Mouse (Mus musculus) embryonic facial prominence, embryonic 12.5 days (tissue): ENCODE results near the gene Asic2. TPM values are rescaled to one million over a fixed set of nuclear protein-coding genes. Genes with fewer than 3 reads are reported as not detected.

Experiments
- ATAC-seq: fragments of 200-750 bp; cut with Nextera tagmentation; 2 replicates; pipeline ENCODE4 v1.8.0; 2017; ENCODE audit not compliant: insufficient number of reproducible peaks, insufficient read depth, low FRiP score, low TSS enrichment
- H3K27ac ChIP-seq: fragments of 300-500 bp; sonication (generic); 2 replicates; pipeline ENCODE4 v1.5.1; 2016; ENCODE audit warnings: mild to moderate bottlenecking
- H3K27me3 ChIP-seq: fragments of 300-500 bp; sonication (generic); 2 replicates; pipeline ENCODE4 v1.6.1; 2016; ENCODE audit warnings: mild to moderate bottlenecking, moderate library complexity
- H3K36me3 ChIP-seq: fragments of 300-500 bp; sonication (generic); 2 replicates; pipeline ENCODE4 v1.6.1; 2016; ENCODE audit warnings: mild to moderate bottlenecking
- H3K4me1 ChIP-seq: fragments of 300-500 bp; sonication (generic); 2 replicates; pipeline ENCODE4 v1.6.1; 2016
- H3K4me2 ChIP-seq: fragments of 300-500 bp; sonication (generic); replicated peaks from 2 replicates; pipeline ENCODE4 v1.6.1; 2016; ENCODE audit warnings: mild to moderate bottlenecking, moderate library complexity
- H3K4me3 ChIP-seq: fragments of 300-500 bp; sonication (generic); 2 replicates; pipeline ENCODE4 v1.5.1; 2016; ENCODE audit warnings: mild to moderate bottlenecking
- H3K9ac ChIP-seq: fragments of 300-500 bp; sonication (generic); 2 replicates; pipeline ENCODE4 v1.6.1; 2016; ENCODE audit warnings: mild to moderate bottlenecking, moderate library complexity
- H3K9me3 ChIP-seq: fragments of 300-500 bp; sonication (generic); 2 replicates; pipeline ENCODE4 v1.6.1; 2016; ENCODE audit warnings: mild to moderate bottlenecking, moderate library complexity
- WGBS: fragments of 180-500 bp; shearing (Covaris S2); methylation state at CpG from one replicate; pipeline ENCODE4 v1.1.7; 2016; 5-methylcytosine and 5-hydroxymethylcytosine counted together
- polyA plus RNA-seq: library from polyadenylated mRNA; unstranded; fragments of >200 nt; fragmentation: Nextera tagmentation; extraction: Ambion mirVana; gene quantifications from 2 replicates; pipeline ENCODE4 v1.2.1, GENCODE M21; 2016

Gene Asic2
- polyA plus RNA-seq, 1 experiment from 2014 or later = 1.3 TPM

- WGBS = 91% methylated on average over 2 of the region's 2 CpGs
- H3K9ac ChIP-seq = no peak overlapping the region
- no peaks in the 10 kb centered on the region for H3K27me3 ChIP-seq
- no peaks in the 10 kb centered on the region for H3K4me1 ChIP-seq
- no peak overlapping the region for H3K27ac ChIP-seq
- H3K4me3 ChIP-seq = no peak overlapping the region
- no peaks in the 10 kb centered on the region for H3K9me3 ChIP-seq
- H3K36me3 ChIP-seq = no peaks in the 10 kb centered on the region
- H3K4me2 ChIP-seq = no peak overlapping the region
- no peak for ATAC-seq
These were observed 562.3 kb downstream of the Asic2 start for GRCm38 (mm10) chr11:81405951-81406350.

GRCm38 (mm10) chr11:81402263-81402662, 566.0 kb downstream of the Asic2 start:
- no peaks in the 10 kb centered on the region for H3K4me1 ChIP-seq
- no peak overlapping the region for H3K4me2 ChIP-seq
- WGBS = 87% methylated on average over 8 of the region's 8 CpGs
- H3K27ac ChIP-seq = no peak overlapping the region
- no peaks in the 10 kb centered on the region for H3K36me3 ChIP-seq
- no peaks in the 10 kb centered on the region for H3K27me3 ChIP-seq
- ATAC-seq = no peak
- H3K9me3 ChIP-seq = no peaks in the 10 kb centered on the region
- no peak overlapping the region for H3K4me3 ChIP-seq
- H3K9ac ChIP-seq = no peak overlapping the region

DNA sequence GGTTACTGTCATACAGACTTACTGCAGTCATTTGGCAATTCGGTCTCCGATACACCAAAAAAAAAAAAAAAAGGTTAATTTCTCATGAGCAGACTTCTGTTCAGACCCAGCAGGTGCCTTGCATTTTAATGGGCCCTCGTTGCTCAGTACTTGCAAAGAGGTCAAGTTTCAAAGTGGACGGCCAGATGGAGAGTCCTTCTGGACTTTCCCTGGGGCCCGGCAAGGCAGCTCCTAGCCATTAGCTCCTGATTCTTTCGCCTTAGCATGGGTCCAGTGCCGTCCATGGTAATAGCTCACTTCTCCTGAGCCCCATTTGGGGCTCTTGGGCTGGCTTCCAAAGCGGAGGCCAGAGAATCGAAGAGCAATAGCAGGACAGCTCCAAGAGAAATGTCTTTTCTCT, 575.4 kb downstream of the Asic2 start:
- 53% methylated on average over 9 of the region's 9 CpGs for WGBS
- no peaks in the 10 kb centered on the region for H3K4me1 ChIP-seq
- ATAC-seq = no peak
- no peaks in the 10 kb centered on the region for H3K9me3 ChIP-seq
- no peak overlapping the region for H3K27ac ChIP-seq
- H3K4me3 ChIP-seq = no peak overlapping the region
- H3K4me2 ChIP-seq = no peak overlapping the region
- no peaks in the 10 kb centered on the region for H3K27me3 ChIP-seq
- no peak overlapping the region for H3K9ac ChIP-seq
- H3K36me3 ChIP-seq = no peaks in the 10 kb centered on the region

DNA sequence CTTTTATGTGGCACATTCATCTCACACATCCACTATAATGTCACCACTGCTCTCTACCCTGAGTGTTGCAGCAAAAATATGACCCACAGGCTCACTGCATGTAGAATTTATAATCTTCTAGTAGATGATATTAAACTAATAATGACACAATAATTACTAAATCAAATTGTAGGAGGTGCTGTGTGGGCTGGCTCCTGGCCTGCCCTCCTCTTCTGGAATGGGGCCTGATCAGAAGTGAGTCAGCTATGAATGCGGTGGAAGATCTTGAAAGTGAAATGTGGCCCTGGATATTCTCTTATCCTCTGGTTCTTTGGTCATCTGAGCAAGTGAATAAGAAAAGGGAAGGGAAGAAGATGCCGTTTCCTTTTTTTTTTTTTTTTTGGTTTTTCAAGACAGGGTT, 582.1 kb downstream of the Asic2 start:
- no peaks in the 10 kb centered on the region for H3K4me1 ChIP-seq
- no peak overlapping the region for H3K9ac ChIP-seq
- no peaks in the 10 kb centered on the region for H3K36me3 ChIP-seq
- 85% methylated on average over 2 of the region's 2 CpGs for WGBS
- no peak overlapping the region for H3K4me3 ChIP-seq
- no peak overlapping the region for H3K4me2 ChIP-seq
- no peaks in the 10 kb centered on the region for H3K27me3 ChIP-seq
- no peak for ATAC-seq
- H3K27ac ChIP-seq = no peak overlapping the region
- H3K9me3 ChIP-seq = no peaks in the 10 kb centered on the region

DNA sequence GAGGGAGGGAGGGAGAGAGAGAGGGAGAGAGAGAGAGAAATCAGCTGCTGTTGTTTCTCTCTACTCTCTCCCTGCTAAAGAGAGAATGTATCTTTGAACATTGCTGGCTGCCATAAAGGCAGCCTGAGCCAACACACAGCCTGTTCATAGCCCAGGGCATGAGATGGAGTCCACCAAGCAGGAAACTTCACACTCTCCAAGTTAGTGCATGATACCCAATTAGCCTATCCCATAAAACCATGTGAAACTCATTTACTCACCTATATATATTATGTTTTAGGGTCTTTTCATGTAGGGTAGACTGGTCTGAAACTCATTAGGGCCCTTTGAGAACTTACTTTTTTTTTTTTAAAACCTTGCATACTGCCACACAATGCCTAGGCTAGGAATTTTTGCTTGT, 582.7 kb downstream of the Asic2 start:
- Histone ChIP-seq H3K9me3 (no peaks in the 10 kb centered on the region), H3K4me1 (no peaks in the 10 kb centered on the region), H3K27ac (no peak overlapping the region), H3K4me2 (no peak overlapping the region), H3K36me3 (no peaks in the 10 kb centered on the region), H3K4me3 (no peak overlapping the region), H3K9ac (no peak overlapping the region), H3K27me3 (no peaks in the 10 kb centered on the region)
- no peak for ATAC-seq

- no peak for ATAC-seq
- Histone ChIP-seq H3K4me1 (peaks cover 14% of the 10 kb centered on the region), H3K27me3 (0 out of 2 replicates have a peak, but pooled peaks cover 3% of the 10 kb centered on the region), H3K4me3 (no peak overlapping the region), H3K27ac (no peak overlapping the region), H3K4me2 (no peak overlapping the region), H3K9ac (no peak overlapping the region), H3K36me3 (no peaks in the 10 kb centered on the region), H3K9me3 (0 out of 2 replicates have a peak, but pooled peaks cover 4% of the 10 kb centered on the region)
These were observed 593.4 kb downstream of the Asic2 start for GRCm38 (mm10) chr11:81374841-81375240.

DNA sequence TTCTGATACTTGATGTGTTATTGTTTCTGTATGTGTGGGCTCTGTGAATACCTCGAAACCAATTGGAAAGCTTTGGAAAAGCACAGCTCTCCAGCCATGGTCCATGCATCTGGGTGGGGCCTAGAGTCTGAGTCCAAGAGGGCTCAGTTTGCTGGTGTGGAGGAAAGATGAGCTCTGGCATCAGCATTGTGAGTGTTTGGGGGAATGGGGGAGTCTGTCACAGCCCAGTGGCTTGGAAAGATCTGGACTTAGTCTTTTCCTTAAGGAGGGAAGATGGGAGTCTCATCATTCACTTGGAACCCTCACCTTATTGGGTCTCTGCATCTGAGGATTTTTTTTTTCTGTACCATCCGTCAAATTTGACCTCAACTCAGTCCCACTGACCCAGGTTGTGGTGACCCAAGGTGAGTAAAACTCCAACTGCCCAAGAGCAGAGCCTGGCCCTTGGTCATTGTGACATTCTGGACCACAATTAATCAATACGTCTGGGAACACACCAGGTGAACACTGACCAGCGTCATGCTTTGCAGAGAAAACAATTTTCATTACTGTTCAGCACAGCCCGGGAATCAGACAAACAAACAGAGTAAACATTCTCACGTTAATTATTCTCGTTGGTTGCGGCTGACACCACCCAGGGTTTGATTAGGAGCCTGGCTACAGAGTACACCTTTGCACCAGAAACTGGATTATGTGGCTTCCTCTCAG, 594.1 kb downstream of the Asic2 start:
- no peaks in the 10 kb centered on the region for H3K36me3 ChIP-seq
- no peak overlapping the region for H3K27ac ChIP-seq
- no peak overlapping the region for H3K4me2 ChIP-seq
- WGBS = 76% methylated on average over 8 of the region's 8 CpGs
- H3K9ac ChIP-seq = no peak overlapping the region
- no peak for ATAC-seq
- 0 out of 2 replicates have a peak, but pooled peaks cover 3% of the 10 kb centered on the region for H3K27me3 ChIP-seq
- peaks cover 21% of the 10 kb centered on the region for H3K4me1 ChIP-seq
- H3K9me3 ChIP-seq = 0 out of 2 replicates have a peak, but pooled peaks cover 4% of the 10 kb centered on the region
- no peak overlapping the region for H3K4me3 ChIP-seq

DNA sequence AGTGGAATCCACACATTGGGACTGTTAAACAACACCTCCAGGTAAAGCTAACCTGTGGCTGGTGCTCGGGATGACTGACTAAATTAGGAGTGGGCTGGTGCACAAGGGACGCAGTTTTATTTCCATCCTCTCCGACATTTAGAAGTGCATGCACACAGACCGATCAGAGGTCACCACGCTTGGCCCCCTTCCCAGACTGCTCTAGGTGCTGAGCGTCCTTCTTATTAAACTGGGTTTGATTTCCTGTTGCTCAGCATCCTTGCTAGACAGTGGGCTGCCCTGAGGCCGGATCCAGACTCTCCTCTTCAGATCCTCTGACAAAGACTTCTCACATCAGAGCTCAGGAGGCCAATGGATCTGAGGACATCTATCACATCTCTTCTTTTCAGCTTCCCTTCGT, 596.7 kb downstream of the Asic2 start:
- whole genome bisulfite sequencing = 28% methylated on average over 8 of the region's 8 CpGs
- Histone ChIP-seq H3K36me3 (no peaks in the 10 kb centered on the region), H3K4me1 (peaks cover 21% of the 10 kb centered on the region), H3K9me3 (no peaks in the 10 kb centered on the region), H3K4me3 (no peak overlapping the region), H3K27ac (no peak overlapping the region), H3K4me2 (no peak overlapping the region), H3K27me3 (0 out of 2 replicates have a peak, but pooled peaks cover 3% of the 10 kb centered on the region), H3K9ac (no peak overlapping the region)
- no peak for ATAC-seq

- no peak for ATAC-seq
- Histone ChIP-seq H3K4me3 (no peak overlapping the region), H3K36me3 (no peaks in the 10 kb centered on the region), H3K9ac (no peak overlapping the region), H3K27ac (no peak overlapping the region), H3K27me3 (0 out of 2 replicates have a peak, but pooled peaks cover 3% of the 10 kb centered on the region), H3K9me3 (no peaks in the 10 kb centered on the region), H3K4me2 (no peak overlapping the region), H3K4me1 (peaks cover 21% of the 10 kb centered on the region)
- WGBS = 36% methylated on average over 8 of the region's 8 CpGs
These were observed 597.8 kb downstream of the Asic2 start for GRCm38 (mm10) chr11:81370426-81370810.

GRCm38 (mm10) chr11:81369497-81370425, 598.5 kb downstream of the Asic2 start:
- Histone ChIP-seq H3K36me3 (no peaks in the 10 kb centered on the region), H3K4me2 (no peak overlapping the region), H3K4me3 (no peak overlapping the region), H3K9ac (no peak overlapping the region), H3K27ac (no peak overlapping the region), H3K4me1 (peaks cover 21% of the 10 kb centered on the region), H3K9me3 (no peaks in the 10 kb centered on the region), H3K27me3 (0 out of 2 replicates have a peak, but pooled peaks cover 3% of the 10 kb centered on the region)
- ATAC-seq = 0 out of 2 replicates have a peak, but pooled peaks have one; percentile 10
- 24% methylated on average over 10 of the region's 10 CpGs for WGBS

DNA sequence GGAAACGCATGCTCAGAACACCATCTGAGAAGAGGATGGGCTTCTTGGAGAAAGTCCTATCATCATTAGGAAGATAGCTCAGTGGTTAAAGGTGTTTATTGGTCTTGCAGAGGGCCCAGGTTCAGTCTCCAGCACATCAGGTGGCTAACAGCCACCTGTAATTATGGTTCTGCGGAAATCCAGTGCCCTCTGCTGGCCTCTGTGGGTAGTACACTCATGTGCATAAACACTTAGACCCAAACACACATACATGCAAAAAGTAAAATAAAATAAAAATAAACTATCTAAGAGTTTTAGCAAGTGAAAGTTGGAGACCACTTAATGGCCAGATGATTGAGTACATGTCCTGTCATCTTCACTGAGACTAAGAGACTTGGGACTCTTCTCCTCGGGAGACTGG, 603.8 kb downstream of the Asic2 start:
- 97% methylated on average over 3 of the region's 3 CpGs for WGBS
- no peak for ATAC-seq

GRCm38 (mm10) chr11:81362461-81362860, 605.8 kb downstream of the Asic2 start:
- no peaks in the 10 kb centered on the region for H3K9me3 ChIP-seq
- no peaks in the 10 kb centered on the region for H3K27me3 ChIP-seq
- no peaks in the 10 kb centered on the region for H3K36me3 ChIP-seq
- no peaks in the 10 kb centered on the region for H3K4me1 ChIP-seq
- no peak overlapping the region for H3K9ac ChIP-seq
- no peak overlapping the region for H3K27ac ChIP-seq
- no peak overlapping the region for H3K4me2 ChIP-seq
- H3K4me3 ChIP-seq = no peak overlapping the region
- ATAC-seq = no peak
- WGBS = 75% methylated on average over 3 of the region's 3 CpGs

More for the DNA sequence above, 603.8 kb downstream of the Asic2 start:
- Histone ChIP-seq H3K9ac (no peak overlapping the region), H3K27me3 (no peaks in the 10 kb centered on the region), H3K9me3 (no peaks in the 10 kb centered on the region), H3K4me1 (peaks cover 3% of the 10 kb centered on the region; the same call in 1 of the 2 replicates), H3K4me3 (no peak overlapping the region), H3K4me2 (no peak overlapping the region), H3K27ac (no peak overlapping the region), H3K36me3 (no peaks in the 10 kb centered on the region)
